Mouse (Mus musculus): ENCODE measurements around the gene Slc2a5. TPM values are rescaled to one million over a fixed set of nuclear protein-coding genes. Genes with fewer than 3 reads are reported as not detected.
A peak's percentile ranks its signal among the peaks of the same experiment; 100 is the strongest.

The Slc2a5 gene
- total RNA-seq, 2 experiments from 2014 or later, result 5.9 to 30.2 TPM

- DNase-seq (ENCODE audit: low spot score in 2 of 2), result peak; percentile 53 to 69
These were observed 19.0 kb downstream of the Slc2a5 start for GRCm38 (mm10) chr4:150138084-150138543.

- no peak for DNase-seq (ENCODE audit: low spot score in 2 of 2)
These were observed 20.0 kb downstream of the Slc2a5 start for GRCm38 (mm10) chr4:150139090-150139489.

GRCm38 (mm10) chr4:150140346-150140745 lies 21.3 kb downstream of the Slc2a5 start:
- no peak for DNase-seq (ENCODE audit: low spot score in 2 of 2)

GRCm38 (mm10) chr4:150144242-150144641 lies 25.2 kb downstream of the Slc2a5 start:
- no peak for DNase-seq (ENCODE audit: low spot score in 2 of 2)

- DNase-seq (ENCODE audit: low spot score in 2 of 2), result no peak
These were observed 27.2 kb downstream of the Slc2a5 start for GRCm38 (mm10) chr4:150146286-150146685.

- no peak for DNase-seq (ENCODE audit: low spot score in 2 of 2)
These were observed 32.0 kb downstream of the Slc2a5 start for GRCm38 (mm10) chr4:150151045-150151444.

- DNase-seq (ENCODE audit: low spot score in 2 of 2), result no peak
These were observed 33.4 kb downstream of the Slc2a5 start for GRCm38 (mm10) chr4:150152483-150152882.

GRCm38 (mm10) chr4:150155301-150155700 lies 36.2 kb downstream of the Slc2a5 start:
- no peak for DNase-seq (ENCODE audit: low spot score in 2 of 2)

- no peak for DNase-seq (ENCODE audit: low spot score in 2 of 2)
These were observed 36.6 kb downstream of the Slc2a5 start for GRCm38 (mm10) chr4:150155731-150156130.

- DNase-seq (ENCODE audit: low spot score in 2 of 2), result no peak
These were observed 38.3 kb downstream of the Slc2a5 start for GRCm38 (mm10) chr4:150157348-150157882.

GRCm38 (mm10) chr4:150159458-150159857 lies 40.4 kb downstream of the Slc2a5 start:
- DNase-seq (ENCODE audit: low spot score in 2 of 2), result no peak

- DNase-seq (ENCODE audit: low spot score in 2 of 2), result no peak
These were observed 43.6 kb downstream of the Slc2a5 start for GRCm38 (mm10) chr4:150162561-150163169.

GRCm38 (mm10) chr4:150164875-150165274 lies 45.8 kb downstream of the Slc2a5 start:
- no peak for DNase-seq (ENCODE audit: low spot score in 2 of 2)

GRCm38 (mm10) chr4:150168406-150168805 lies 49.3 kb downstream of the Slc2a5 start:
- peak in 1 of 2 experiments; percentile 9 for DNase-seq (ENCODE audit: low spot score in 2 of 2)

- DNase-seq (ENCODE audit: low spot score in 2 of 2), result no peak
These were observed 53.0 kb downstream of the Slc2a5 start for GRCm38 (mm10) chr4:150172107-150172506.

- peak; percentile 28 to 38 for DNase-seq (ENCODE audit: low spot score in 2 of 2)
These were observed 54.2 kb downstream of the Slc2a5 start for GRCm38 (mm10) chr4:150173281-150173680.

- no peak for DNase-seq (ENCODE audit: low spot score in 2 of 2)
These were observed 54.9 kb downstream of the Slc2a5 start for GRCm38 (mm10) chr4:150174027-150174426.

- DNase-seq (ENCODE audit: low spot score in 2 of 2), result peak; percentile 15 to 35
These were observed 57.5 kb downstream of the Slc2a5 start for GRCm38 (mm10) chr4:150176535-150176934.

GRCm38 (mm10) chr4:150177122-150177521 lies 58.0 kb downstream of the Slc2a5 start:
- DNase-seq (ENCODE audit: low spot score in 2 of 2), result no peak

GRCm38 (mm10) chr4:150178131-150178530 lies 59.0 kb downstream of the Slc2a5 start:
- DNase-seq (ENCODE audit: low spot score in 2 of 2), result no peak

- DNase-seq (ENCODE audit: low spot score in 2 of 2), result no peak
These were observed 62.2 kb downstream of the Slc2a5 start for GRCm38 (mm10) chr4:150181304-150181703.

- DNase-seq (ENCODE audit: low spot score in 2 of 2), result no peak
These were observed 69.2 kb downstream of the Slc2a5 start for GRCm38 (mm10) chr4:150188236-150188635.

- no peak for DNase-seq (ENCODE audit: low spot score in 2 of 2)
These were observed 73.1 kb downstream of the Slc2a5 start for GRCm38 (mm10) chr4:150192199-150192598.
